ENCODE assay signal across 26 mouse cellular contexts in genomic region chr4:135531771-135532613, GRCm38 (mm10). TPM values are rescaled to one million over a fixed set of nuclear protein-coding genes. Genes with fewer than 3 reads are reported as not detected.
DNase-seq lines count a peak whose midpoint lies in the region; ATAC-seq and TF ChIP-seq lines count a peak whose summit lies in the region.
"Had no signal": no experiment of that assay in that cellular context is flagged by ENCODE, and none has a peak within 500 bp of the region (broad histone marks: within the 10 kb centered on the region; RNA-seq: fewer than 3 reads in every experiment).

No protein-coding gene starts in this region.

- peak overlapping the region; percentile 46 for H3K27ac ChIP-seq in layer of hippocampus, adult 2 months
- no peak overlapping the region for H3K27ac ChIP-seq in liver, postnatal 0 days (ENCODE audit: low read depth)
- H3K27ac ChIP-seq: embryonic facial prominence, embryonic 15.5 days; forebrain, embryonic 10.5 days; hindbrain, embryonic 14.5 days had no signal

- no peak for ATAC-seq in liver, postnatal 0 days
- ATAC-seq: forebrain, embryonic 14.5 days; inflammation-experienced regulatory T-cells, adult 6 months; Patski had no signal

- no peak overlapping the region for H3K4me2 ChIP-seq in liver, postnatal 0 days (ENCODE audit: low read depth, low read length)
- H3K4me2 ChIP-seq: embryonic facial prominence, embryonic 15.5 days; hindbrain, embryonic 14.5 days had no signal

- peaks cover 10% of the 10 kb centered on the region; the same call in 1 of the 2 replicates for H3K27me3 ChIP-seq in E14TG2a.4 (ENCODE audit: insufficient read depth, low read length)
- H3K27me3 ChIP-seq in liver, postnatal 0 days (ENCODE audit: insufficient read depth, low read length) = no peaks in the 10 kb centered on the region
- H3K27me3 ChIP-seq: embryonic facial prominence, embryonic 15.5 days; Patski had no signal

- no peak overlapping the region for H3K4me3 ChIP-seq in layer of hippocampus, adult 2 months
- H3K4me3 ChIP-seq in E14TG2a.4 (replicated peaks; ENCODE audit: low read length) = peak overlapping the region; percentile 35
- no peak overlapping the region for H3K4me3 ChIP-seq in liver, postnatal 0 days (ENCODE audit: low read depth, low read length)
- H3K4me3 ChIP-seq: embryonic facial prominence, embryonic 15.5 days; erythroblast, embryonic 14.5 days; forebrain, embryonic 10.5 days; heart, embryonic 10.5 days had no signal

- WGBS in liver, postnatal 0 days (ENCODE audit: insufficient replicate concordance) = 56% methylated on average over 9 of the region's 9 CpGs

- H3K9me3 ChIP-seq in E14TG2a.4 (ENCODE audit: low read length) = peaks cover 12% of the 10 kb centered on the region
- H3K9me3 ChIP-seq in liver, postnatal 0 days (ENCODE audit: low read length) = peaks cover 7% of the 10 kb centered on the region; the same call in 1 of the 2 replicates
- H3K9me3 ChIP-seq: embryonic facial prominence, embryonic 15.5 days had no signal

- TF ChIP-seq CTCF in layer of hippocampus, adult 2 months (conservative IDR thresholded peaks at IDR 0.05) = no peak
- no peak for TF ChIP-seq CTCF in E14TG2a.4 (conservative IDR thresholded peaks at IDR 0.05; ENCODE audit: low read length)
- TF ChIP-seq CTCF in liver, postnatal 0 days (IDR thresholded peaks at IDR 0.05; ENCODE audit: low read depth) = no peak

- DNase-seq in layer of hippocampus, adult 2 months (ENCODE audit: low spot score in 2 of 2) = no peak
- no peak for DNase-seq in layer of hippocampus, postnatal 36 days
- DNase-seq in ES-CJ7 (ENCODE audit: low read depth, low spot score) (peak; percentile 87), ZHBTc4 (ENCODE audit: low read depth, low spot score) (peak; percentile 91)
- no peak for DNase-seq in liver, postnatal 0 days
- DNase-seq: adrenal gland, postnatal 10 days; cerebellum, adult 11 months; cerebellum, adult 8-10 months; cerebellum, postnatal 14 days; embryo, embryonic 11 days; gastrocnemius, postnatal 36 days; heart, adult 18-20 months; heart, postnatal 10 days; heart, postnatal 4 days had no signal

- H3K4me1 ChIP-seq in E14TG2a.4 (replicated peaks; ENCODE audit: low read depth, low read length) = peaks cover 76% of the 10 kb centered on the region
- H3K4me1 ChIP-seq in liver, postnatal 0 days (ENCODE audit: insufficient read depth) = no peaks in the 10 kb centered on the region
- H3K4me1 ChIP-seq: embryonic facial prominence, embryonic 15.5 days had no signal

- no peak overlapping the region for H3K9ac ChIP-seq in liver, postnatal 0 days (replicated peaks)
- H3K9ac ChIP-seq: embryonic facial prominence, embryonic 15.5 days; hindbrain, embryonic 14.5 days had no signal

- no peak for TF ChIP-seq EP300 in liver, postnatal 0 days (IDR thresholded peaks at IDR 0.05; ENCODE audit: low read depth)

- H3K36me3 ChIP-seq in E14TG2a.4 (ENCODE audit: insufficient read depth, low read length) = no peaks in the 10 kb centered on the region
- H3K36me3 ChIP-seq in liver, postnatal 0 days (replicated peaks; ENCODE audit: insufficient read depth, low read length) = no peaks in the 10 kb centered on the region
- H3K36me3 ChIP-seq: embryonic facial prominence, embryonic 15.5 days; forebrain, embryonic 10.5 days; heart, embryonic 10.5 days had no signal

RNA-seq across cellular contexts. Expression of gene Nipal3, which starts 37.2 kb away (rescaled TPM):
- 10 to 100 TPM; 81.8 to 85.3 TPM for total RNA-seq in layer of hippocampus, adult 2 months (2021)
- 10 to 100 TPM; 78.2 to 85.6 TPM for total RNA-seq in layer of hippocampus, postnatal 36 days (2021)
- 1.6 TPM in 2 replicates for polyA plus RNA-seq in liver, postnatal 0 days (2015; fragmentation: Nextera tagmentation; extraction: Ambion mirVana)

RNA-seq across cellular contexts. Expression of gene Stpg1, which starts 37.4 kb away (rescaled TPM):
- total RNA-seq in layer of hippocampus, adult 2 months (2021) = 1 to 10 TPM; 1.4 to 2.2 TPM
- total RNA-seq in layer of hippocampus, postnatal 36 days (2021) = 1 to 10 TPM; 1.1 to 1.8 TPM
- not detected in 2 replicates for polyA plus RNA-seq in liver, postnatal 0 days (2015; fragmentation: Nextera tagmentation; extraction: Ambion mirVana)
- total RNA-seq: CH12.LX; common myeloid progenitor, adult 5-6 weeks; gastrocnemius, adult 8-10 months; gastrocnemius, postnatal 36 days; heart, postnatal 10 days; heart, postnatal 4 days had no signal
- polyA plus RNA-seq: Patski had no signal

RNA-seq across cellular contexts. Expression of gene Grhl3, which starts 41.4 kb away (rescaled TPM):
- total RNA-seq in layer of hippocampus, adult 2 months (2021) = under 1 TPM; 0.56 to 0.97 TPM
- total RNA-seq in layer of hippocampus, postnatal 36 days (2021) = under 1 TPM; 0.66 to 0.70 TPM
- 0.21 and 0.46 TPM in 2 replicates for polyA plus RNA-seq in liver, postnatal 0 days (2015; fragmentation: Nextera tagmentation; extraction: Ambion mirVana)
- total RNA-seq: CH12.LX; common myeloid progenitor, adult 5-6 weeks; heart, adult 18-20 months had no signal
- polyA plus RNA-seq: erythroblast, embryonic 14.5 days; inflammation-experienced regulatory T-cells, adult 6 months; Patski had no signal

Comparison
In these comparisons a context has a peak if more than half of its experiments do, and no peak if none do; other contexts are left out.
1. DNase-seq: peak in ES-CJ7 (single experiment) and ZHBTc4 (single experiment); none in layer of hippocampus, adult 2 months (0 of 2), layer of hippocampus, postnatal 36 days (0 of 2) and liver, postnatal 0 days (single experiment).